Mouse (Mus musculus): ENCODE results near the gene Vps26a.

The Vps26a gene

GRCm38 (mm10) chr10:62419422-62419821 is 67.2 kb downstream of the Vps26a start:
- DNase-seq (ENCODE audit: low read depth, low spot score), result no peak

DNA sequence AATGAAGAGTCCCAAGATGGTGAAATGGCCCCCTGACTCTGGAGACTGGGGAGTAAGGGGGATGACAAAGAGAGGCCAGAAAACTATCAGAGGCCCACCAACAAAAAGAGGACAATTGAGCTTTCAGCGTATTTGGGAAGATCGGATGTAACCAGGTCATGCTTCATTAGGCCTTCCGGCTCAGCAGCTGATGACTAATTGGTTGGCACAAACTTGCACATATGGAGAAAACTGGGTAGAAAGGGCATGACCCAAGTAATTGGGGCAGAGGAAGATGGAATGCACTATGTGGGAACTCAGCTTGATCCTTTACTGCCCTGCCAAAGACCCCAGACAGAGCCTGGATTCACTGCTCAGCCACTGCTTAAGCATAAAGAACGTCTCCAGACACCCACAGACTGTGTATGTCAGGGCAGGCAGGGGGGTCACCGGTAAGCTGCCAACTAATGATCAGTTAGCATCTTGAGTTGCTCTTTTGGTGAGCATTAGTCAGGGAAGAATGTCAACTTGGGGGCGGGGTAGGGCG is 67.7 kb downstream of the Vps26a start:
- no peak for DNase-seq (ENCODE audit: low read depth, low spot score)

DNA sequence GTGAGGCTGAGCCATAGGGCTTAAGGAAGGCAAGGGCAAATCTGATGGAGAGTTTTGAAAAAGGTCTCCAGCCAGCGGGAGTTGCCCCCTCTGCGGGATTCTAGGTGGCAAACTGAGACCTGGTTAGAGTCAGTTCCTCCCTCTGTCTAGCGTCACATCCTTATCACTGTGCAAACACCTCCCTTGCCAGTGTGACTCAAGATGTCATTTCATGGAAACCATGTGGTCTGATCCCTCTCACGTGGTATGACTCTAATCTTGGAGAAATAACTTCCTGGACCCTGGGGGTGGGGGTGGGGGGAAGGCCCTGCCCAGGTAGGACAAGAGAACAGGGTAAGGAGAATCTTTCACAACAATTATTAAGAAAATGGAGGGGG is 73.0 kb downstream of the Vps26a start:
- DNase-seq (ENCODE audit: low read depth, low spot score), result no peak

DNA sequence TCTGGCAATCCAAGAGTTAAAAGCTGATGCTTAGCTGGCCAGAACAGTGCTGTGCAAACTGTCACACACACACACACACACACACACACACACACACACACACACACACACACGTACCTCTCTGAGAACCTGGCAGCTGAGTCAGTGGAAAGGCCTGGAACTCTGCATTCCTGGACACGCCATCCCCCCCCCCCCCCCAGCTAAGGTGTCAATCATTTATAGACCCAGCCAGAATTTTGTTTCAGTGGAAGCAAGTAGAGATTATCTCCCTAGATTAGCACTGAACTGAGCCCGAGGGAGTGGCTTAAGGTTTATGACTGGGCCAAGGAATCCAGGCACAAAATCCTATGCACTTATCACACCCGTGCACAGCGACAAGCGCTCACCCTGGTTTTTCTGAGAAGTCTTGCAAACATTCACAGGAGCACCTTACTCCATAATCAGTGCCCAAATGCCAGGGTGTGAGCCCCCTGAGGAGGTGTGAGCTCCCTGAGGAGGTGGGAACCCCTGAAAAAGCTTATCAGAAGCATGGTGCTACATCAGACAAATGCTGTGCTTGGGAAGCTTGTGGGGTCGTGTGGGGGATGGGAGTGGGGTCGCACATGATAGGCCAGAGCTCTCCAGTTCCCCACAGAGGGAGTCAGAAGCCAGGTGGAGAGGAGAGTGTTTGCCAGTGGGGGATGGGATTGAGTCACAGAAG is 73.5 kb downstream of the Vps26a start:
- no peak for DNase-seq (ENCODE audit: low read depth, low spot score)

- DNase-seq (ENCODE audit: low read depth, low spot score), result no peak
Observed at GRCm38 (mm10) chr10:62411431-62412410, 74.9 kb downstream of the Vps26a start.

GRCm38 (mm10) chr10:62410943-62411342 is 75.7 kb downstream of the Vps26a start:
- peak; percentile 63 for DNase-seq (ENCODE audit: low read depth, low spot score)
